Mouse (Mus musculus) heart, postnatal 0 days (tissue): ENCODE data around the gene Gm10271. TPM values are rescaled to one million over a fixed set of nuclear protein-coding genes. Genes with fewer than 3 reads are reported as not detected.
A peak's percentile ranks its signal among the peaks of the same experiment; 100 is the strongest.

Experiments used
- ATAC-seq: fragments of 200-750 bp; cut with Nextera tagmentation; 2 replicates; pipeline ENCODE4 v1.8.0; 2017; ENCODE audit warnings: low read depth, moderate number of reproducible peaks, moderate library complexity; ENCODE audit not compliant: insufficient read depth
- DNase-seq: peaks from one replicate; pipeline ENCODE4 v3.0.0-alpha.2; 2016; ENCODE audit warnings: low spot score
- H3K27ac ChIP-seq: fragments of 300-500 bp; sonication (generic); 2 replicates; pipeline ENCODE4 v1.5.1; 2014; ENCODE audit warnings: low read depth, mild to moderate bottlenecking
- H3K27me3 ChIP-seq: fragments of 300-500 bp; sonication (generic); 2 replicates; pipeline ENCODE4 v1.6.1; 2014; ENCODE audit warnings: low read length, mixed read lengths; ENCODE audit not compliant: control insufficient read depth, insufficient read depth
- H3K36me3 ChIP-seq: fragments of 300-500 bp; sonication (generic); replicated peaks from 2 replicates; pipeline ENCODE4 v1.6.1; 2014; ENCODE audit warnings: low read length, mixed read lengths; ENCODE audit not compliant: control insufficient read depth, insufficient read depth
- H3K4me1 ChIP-seq: fragments of 300-500 bp; sonication (generic); 2 replicates; pipeline ENCODE4 v1.6.1; 2014; ENCODE audit warnings: antibody characterized with exemption; ENCODE audit not compliant: control insufficient read depth, insufficient read depth
- H3K4me2 ChIP-seq: fragments of 300-500 bp; sonication (generic); 2 replicates; pipeline ENCODE4 v1.6.1; 2014; ENCODE audit warnings: low read depth, mild to moderate bottlenecking, low read length, moderate library complexity
- H3K4me3 ChIP-seq: fragments of 300-500 bp; sonication (generic); 2 replicates; pipeline ENCODE4 v1.5.1; 2014; ENCODE audit warnings: low read depth, low read length
- H3K9ac ChIP-seq: fragments of 300-500 bp; sonication (generic); replicated peaks from 2 replicates; pipeline ENCODE4 v1.6.1; 2014; ENCODE audit warnings: low read depth, low read length, mixed read lengths
- H3K9me3 ChIP-seq: fragments of 300-500 bp; sonication (generic); replicated peaks from 2 replicates; pipeline ENCODE4 v1.6.1; 2016; ENCODE audit warnings: low read length; ENCODE audit not compliant: control insufficient read depth
- CTCF ChIP-seq: IDR thresholded peaks from 2 replicates; pipeline ENCODE4 v1.5.1; 2016; ENCODE audit warnings: antibody characterized with exemption, control low read depth, low read depth
- EP300 ChIP-seq: IDR thresholded peaks from 2 replicates; pipeline ENCODE4 v1.6.1; 2016; ENCODE audit warnings: antibody characterized with exemption, low read depth
- WGBS: fragments of 180-500 bp; shearing (Covaris S2); extraction: QIAGEN DNeasy Blood & Tissue Kit; methylation state at CpG from one replicate; pipeline ENCODE4 v1.1.7; 2014; 5-methylcytosine and 5-hydroxymethylcytosine counted together
- polyA plus RNA-seq: library from polyadenylated mRNA; unstranded; fragments of >200 nt; fragmentation: Nextera tagmentation; extraction: Ambion mirVana; gene quantifications from 2 replicates; pipeline ENCODE4 v1.2.1, GENCODE M21; 2015
- total RNA-seq: library from RNA; depleted of rRNA; stranded (reverse); fragments of >200 nt; gene quantifications from 2 replicates; pipeline ENCODE4 v1.2.3, GENCODE M21; 2014; ENCODE audit warnings: low replicate concordance; rRNA removed

Gm10271 gene
- total and polyA plus RNA-seq, 2 experiments from 2014 or later = not detected

GRCm38 (mm10) chr10:116908901-116909642 lies 63.3 kb downstream of the Gm10271 start:
- H3K27me3 ChIP-seq = no peaks in the 10 kb centered on the region
- H3K9ac ChIP-seq = no peak overlapping the region
- H3K27ac ChIP-seq = peak overlapping the region; percentile 11; the same call in 1 of the 2 replicates
- peaks cover 89% of the 10 kb centered on the region for H3K36me3 ChIP-seq
- H3K4me3 ChIP-seq = no peak overlapping the region
- H3K4me1 ChIP-seq = no peaks in the 10 kb centered on the region
- no peak for TF ChIP-seq EP300
- TF ChIP-seq CTCF = no peak
- ATAC-seq (peak; percentile 65), DNase-seq (no peak)
- H3K9me3 ChIP-seq = no peaks in the 10 kb centered on the region
- no peak overlapping the region for H3K4me2 ChIP-seq
- whole genome bisulfite sequencing = 37% methylated on average over 15 of the region's 15 CpGs

Other genes with a start within 250 kb of the Gm10271 start
- gene Myrfl, start 75.7 kb downstream of the Gm10271 start, total RNA-seq = 0.39 TPM in 1 of 2 replicates, not detected in the other
- gene Myrfl, start 75.7 kb downstream of the Gm10271 start, polyA plus RNA-seq = 0.18 and 0.23 TPM in 2 replicates
- gene Rab3ip, start 21.8 kb downstream of the Gm10271 start, total RNA-seq = 98.2 and 123 TPM in 2 replicates
- 70.9 and 78.4 TPM in 2 replicates for gene Rab3ip, start 21.8 kb downstream of the Gm10271 start, polyA plus RNA-seq
- 1.1 and 1.3 TPM in 2 replicates for gene Best3, start 13.7 kb upstream of the Gm10271 start, total RNA-seq
- gene Best3, start 13.7 kb upstream of the Gm10271 start, polyA plus RNA-seq = 0.57 and 0.62 TPM in 2 replicates
- gene Lrrc10, start 72.7 kb upstream of the Gm10271 start, total RNA-seq = 330 and 397 TPM in 2 replicates
- 115 and 138 TPM in 2 replicates for gene Lrrc10, start 72.7 kb upstream of the Gm10271 start, polyA plus RNA-seq
- gene Cct2, start 91.2 kb upstream of the Gm10271 start, total RNA-seq = 154 and 209 TPM in 2 replicates
- gene Cct2, start 91.2 kb upstream of the Gm10271 start, polyA plus RNA-seq = 121 and 129 TPM in 2 replicates
- 13.2 and 14.1 TPM in 2 replicates for gene Frs2, start 175.9 kb upstream of the Gm10271 start, total RNA-seq
- 12.8 and 13.6 TPM in 2 replicates for gene Frs2, start 175.9 kb upstream of the Gm10271 start, polyA plus RNA-seq